Comparison of ENCODE assay signal across 13 mouse cellular contexts in the genomic region with DNA sequence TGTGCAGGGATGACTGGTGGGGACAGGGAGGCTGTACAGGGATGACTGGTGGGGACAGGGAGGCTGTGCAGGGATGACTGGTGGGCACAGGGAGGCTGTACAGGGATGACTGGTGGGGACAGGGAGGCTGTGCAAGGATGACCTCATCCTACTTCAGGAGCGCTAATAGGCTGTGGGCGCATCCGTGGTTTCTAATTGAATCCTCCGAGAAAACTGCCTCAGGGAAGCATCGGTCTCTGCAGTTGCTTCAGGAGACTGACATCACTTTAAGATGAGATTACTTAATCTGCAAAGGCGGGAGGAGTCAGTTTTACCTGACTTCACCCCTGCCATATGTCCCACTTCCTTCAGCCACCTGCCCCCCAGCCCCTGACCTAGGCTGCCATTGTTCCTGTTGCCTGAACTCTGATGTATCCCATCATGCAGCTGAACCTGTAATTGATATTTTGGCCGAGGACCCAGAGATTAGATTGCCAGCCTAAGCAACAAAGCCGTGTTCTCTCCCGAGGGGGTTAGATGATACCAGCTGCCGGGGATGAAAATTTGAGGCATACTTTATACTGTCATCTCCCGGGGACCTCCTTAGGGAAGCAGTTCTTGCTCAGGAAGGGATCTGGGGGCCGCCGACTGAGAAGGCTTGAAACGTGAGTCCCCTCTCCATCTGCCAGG.
DNase-seq lines count a peak whose midpoint lies in the region; ATAC-seq and TF ChIP-seq lines count a peak whose summit lies in the region.
"Had no signal": no experiment of that assay in that cellular context is flagged by ENCODE, and none has a peak within 500 bp of the region (broad histone marks: within the 10 kb centered on the region; RNA-seq: fewer than 3 reads in every experiment).

No protein-coding gene starts in this region.

- DNase-seq in gastrocnemius, adult 2 months = no peak
- no peak for DNase-seq in gastrocnemius, adult 8-10 months (ENCODE audit: low spot score in 2 of 2)
- DNase-seq in hindbrain, postnatal 0 days (ENCODE audit: low spot score) = peak; percentile 75
- DNase-seq in yolk sac, embryonic 10.5 days (ENCODE audit: low spot score) = no peak
- DNase-seq in left cerebral cortex, adult 2 months (ENCODE audit: extremely low spot score in 1 of 2, low spot score in 2 of 2) = no peak
- DNase-seq: B cell, adult 2 months; gastrocnemius, postnatal 25 days; kidney, adult 8-10 months had no signal

- intact Hi-C loops in gastrocnemius, adult 2 months (cut with DNase I) = no loop called here
- intact Hi-C loops in left cerebral cortex, adult 2 months (cut with DNase I) = loop anchor here (5.0 to 10.0 kb wide), 2 partner anchors 105 to 177 kb away; a partner anchor contains a TSS

- H3K27me3 ChIP-seq in forebrain, embryonic 12.5 days = no peaks in the 10 kb centered on the region
- H3K27me3 ChIP-seq in hindbrain, postnatal 0 days (ENCODE audit: insufficient read depth, low read length) = no peaks in the 10 kb centered on the region
- no peaks in the 10 kb centered on the region for H3K27me3 ChIP-seq in neural tube, embryonic 14.5 days (ENCODE audit: control insufficient read depth, insufficient read depth, low read length)
- H3K27me3 ChIP-seq: heart, embryonic 15.5 days; liver, embryonic 15.5 days had no signal

- no peak overlapping the region for H3K27ac ChIP-seq in gastrocnemius, adult 2 months
- H3K27ac ChIP-seq in forebrain, embryonic 12.5 days = peak overlapping the region; percentile 74
- H3K27ac ChIP-seq in hindbrain, postnatal 0 days = peak overlapping the region; percentile 76
- peak overlapping the region; percentile 68; the same call in 1 of the 2 replicates for H3K27ac ChIP-seq in neural tube, embryonic 14.5 days (ENCODE audit: low read depth, low read length)
- H3K27ac ChIP-seq in left cerebral cortex, adult 2 months = no peak overlapping the region
- H3K27ac ChIP-seq: heart, embryonic 15.5 days; liver, embryonic 15.5 days had no signal

- H3K36me3 ChIP-seq in forebrain, embryonic 12.5 days (replicated peaks) = peaks cover 40% of the 10 kb centered on the region
- H3K36me3 ChIP-seq in hindbrain, postnatal 0 days (ENCODE audit: insufficient read depth, low read length) = no peaks in the 10 kb centered on the region
- H3K36me3 ChIP-seq in neural tube, embryonic 14.5 days (ENCODE audit: control insufficient read depth, insufficient read depth, low read length) = no peaks in the 10 kb centered on the region
- H3K36me3 ChIP-seq: heart, embryonic 15.5 days had no signal

- H3K9me3 ChIP-seq in forebrain, embryonic 12.5 days = peaks cover 4% of the 10 kb centered on the region; the same call in 1 of the 2 replicates
- no peaks in the 10 kb centered on the region for H3K9me3 ChIP-seq in hindbrain, postnatal 0 days (ENCODE audit: low read length)
- no peaks in the 10 kb centered on the region for H3K9me3 ChIP-seq in neural tube, embryonic 14.5 days (ENCODE audit: control insufficient read depth, low read length)
- H3K9me3 ChIP-seq: heart, embryonic 15.5 days had no signal

- H3K4me1 ChIP-seq in forebrain, embryonic 12.5 days = peaks cover 36% of the 10 kb centered on the region
- peaks cover 4% of the 10 kb centered on the region; the same call in 1 of the 2 replicates for H3K4me1 ChIP-seq in hindbrain, postnatal 0 days (ENCODE audit: insufficient read depth, low read length)
- peaks cover 18% of the 10 kb centered on the region for H3K4me1 ChIP-seq in neural tube, embryonic 14.5 days (ENCODE audit: control insufficient read depth, insufficient read depth, low read length)
- H3K4me1 ChIP-seq: liver, embryonic 15.5 days had no signal

- H3K9ac ChIP-seq in forebrain, embryonic 12.5 days = no peak overlapping the region
- no peak overlapping the region for H3K9ac ChIP-seq in hindbrain, postnatal 0 days (replicated peaks; ENCODE audit: low read length)
- H3K9ac ChIP-seq in neural tube, embryonic 14.5 days (replicated peaks; ENCODE audit: low read depth, low read length) = no peak overlapping the region
- H3K9ac ChIP-seq: heart, embryonic 15.5 days; liver, embryonic 15.5 days had no signal

- H3K4me2 ChIP-seq in forebrain, embryonic 12.5 days = no peak overlapping the region
- no peak overlapping the region for H3K4me2 ChIP-seq in hindbrain, postnatal 0 days (ENCODE audit: low read depth, low read length)
- H3K4me2 ChIP-seq in neural tube, embryonic 14.5 days (ENCODE audit: low read depth, low read length) = no peak overlapping the region
- H3K4me2 ChIP-seq: heart, embryonic 15.5 days; liver, embryonic 15.5 days had no signal

- WGBS in forebrain, embryonic 12.5 days = 63% methylated on average over 14 of the region's 14 CpGs
- 40% methylated on average over 14 of the region's 14 CpGs for WGBS in hindbrain, postnatal 0 days
- WGBS in neural tube, embryonic 14.5 days = 27% methylated on average over 14 of the region's 14 CpGs

- peak overlapping the region; percentile 54 for H3K4me3 ChIP-seq in gastrocnemius, adult 2 months
- H3K4me3 ChIP-seq in forebrain, embryonic 12.5 days (replicated peaks) = no peak overlapping the region
- no peak overlapping the region for H3K4me3 ChIP-seq in hindbrain, postnatal 0 days (ENCODE audit: low read length)
- H3K4me3 ChIP-seq in neural tube, embryonic 14.5 days (ENCODE audit: low read depth, low read length) = no peak overlapping the region
- H3K4me3 ChIP-seq in left cerebral cortex, adult 2 months = no peak overlapping the region
- H3K4me3 ChIP-seq: heart, embryonic 15.5 days; liver, embryonic 15.5 days had no signal

- no peak for TF ChIP-seq CTCF in gastrocnemius, adult 2 months (IDR thresholded peaks at IDR 0.05)
- no peak for TF ChIP-seq CTCF in hindbrain, postnatal 0 days (IDR thresholded peaks at IDR 0.05; ENCODE audit: low read depth)
- TF ChIP-seq CTCF in left cerebral cortex, adult 2 months (IDR thresholded peaks at IDR 0.05) = no peak

- ATAC-seq in forebrain, embryonic 12.5 days (ENCODE audit: low FRiP score) = no peak; the same call in 1 of the 2 replicates
- ATAC-seq in hindbrain, postnatal 0 days = peak; percentile 64
- peak; percentile 38; the same call in 1 of the 2 replicates for ATAC-seq in neural tube, embryonic 14.5 days (ENCODE audit: low read depth)
- ATAC-seq in megakaryocyte, adult 5-6 weeks (ENCODE audit: poor library complexity, severe bottlenecking) = no peak

Comparison
In these comparisons a context has a peak if more than half of its experiments do, and no peak if none do; other contexts are left out.
1. H3K27ac ChIP-seq: peak in forebrain, embryonic 12.5 days (single experiment), hindbrain, postnatal 0 days (single experiment) and neural tube, embryonic 14.5 days (single experiment); none in gastrocnemius, adult 2 months (single experiment) and left cerebral cortex, adult 2 months (single experiment).
2. ATAC-seq: peak in hindbrain, postnatal 0 days (single experiment) and neural tube, embryonic 14.5 days (single experiment); none in forebrain, embryonic 12.5 days (single experiment) and megakaryocyte, adult 5-6 weeks (single experiment).